ENCODE assay signal across 8 mouse cellular contexts in genomic region chr10:78464201-78464791, GRCm38 (mm10). TPM values are rescaled to one million over a fixed set of nuclear protein-coding genes. Genes with fewer than 3 reads are reported as not detected.
A peak's percentile ranks its signal among the peaks of the same experiment; 100 is the strongest.
DNase-seq lines count a peak whose midpoint lies in the region; ATAC-seq and TF ChIP-seq lines count a peak whose summit lies in the region.

No protein-coding gene starts in this region.

- TF ChIP-seq POLR2A in lung, adult 2 months (IDR thresholded peaks at IDR 0.05; ENCODE audit: borderline replicate concordance, extremely low read depth, low read depth, low read length): no peak
- no peak for TF ChIP-seq POLR2A in bone marrow, adult 2 months (IDR thresholded peaks at IDR 0.05; ENCODE audit: borderline replicate concordance, control insufficient read depth, low read depth, low read length)

- H3K27me3 ChIP-seq in hindbrain, embryonic 10.5 days (ENCODE audit: insufficient read depth, poor library complexity, severe bottlenecking): peaks cover 19% of the 10 kb centered on the region
- peaks cover 28% of the 10 kb centered on the region for H3K27me3 ChIP-seq in midbrain, embryonic 12.5 days

- H3K4me1 ChIP-seq in lung, adult 2 months (ENCODE audit: control insufficient read depth, insufficient read depth, low read length): peaks cover 5% of the 10 kb centered on the region
- peaks cover 1% of the 10 kb centered on the region; the same call in 1 of the 2 replicates for H3K4me1 ChIP-seq in bone marrow, adult 2 months (ENCODE audit: control insufficient read depth, insufficient read depth, low read length)
- H3K4me1 ChIP-seq in hindbrain, embryonic 10.5 days (replicated peaks): peaks cover 44% of the 10 kb centered on the region
- H3K4me1 ChIP-seq in midbrain, embryonic 12.5 days: peaks cover 10% of the 10 kb centered on the region

- WGBS in lung, adult 2 months: 3% methylated on average over 32 of the region's 32 CpGs
- 2% methylated on average over 32 of the region's 32 CpGs for WGBS in bone marrow, adult 2 months
- WGBS in hindbrain, embryonic 10.5 days: 2% methylated on average over 32 of the region's 32 CpGs
- WGBS in midbrain, embryonic 12.5 days: 3% methylated on average over 32 of the region's 32 CpGs

- no peaks in the 10 kb centered on the region for H3K9me3 ChIP-seq in hindbrain, embryonic 10.5 days
- H3K9me3 ChIP-seq in midbrain, embryonic 12.5 days: no peaks in the 10 kb centered on the region

- intact Hi-C loops in gastrocnemius, postnatal 14 days (cut with DNase I; ENCODE audit: low total_unique reads): no loop called here

- H3K4me2 ChIP-seq in midbrain, embryonic 12.5 days (replicated peaks): peak overlapping the region; percentile 99

- ATAC-seq in midbrain, embryonic 12.5 days (ENCODE audit: low FRiP score, low read depth): peak; percentile 48; the same call in 1 of the 2 replicates
- no peak; the same call in 1 of the 2 replicates for ATAC-seq in megakaryocyte-erythroid progenitor cell, adult 5-6 weeks (replicated peaks; ENCODE audit: low FRiP score, low TSS enrichment, poor library complexity, severe bottlenecking)

- no peak for TF ChIP-seq CTCF in lung, adult 2 months (IDR thresholded peaks at IDR 0.05; ENCODE audit: insufficient read depth, low read length)
- TF ChIP-seq CTCF in bone marrow, adult 2 months (IDR thresholded peaks at IDR 0.05; ENCODE audit: control insufficient read depth, insufficient read depth, low read length): no peak

- peak overlapping the region; percentile 96 for H3K4me3 ChIP-seq in lung, adult 2 months (replicated peaks; ENCODE audit: extremely low read depth, low read depth, low read length)
- peak overlapping the region; percentile 83 for H3K4me3 ChIP-seq in bone marrow, adult 2 months (replicated peaks; ENCODE audit: control insufficient read depth, low read depth, low read length)
- peak overlapping the region; percentile 79 for H3K4me3 ChIP-seq in hindbrain, embryonic 10.5 days
- peak overlapping the region; percentile 68 for H3K4me3 ChIP-seq in midbrain, embryonic 12.5 days

- H3K27ac ChIP-seq in bone marrow, adult 2 months (ENCODE audit: control insufficient read depth, insufficient read depth, low read depth, low read length, poor library complexity): peak overlapping the region; percentile 52; the same call in 1 of the 2 replicates
- peak overlapping the region; percentile 83 for H3K27ac ChIP-seq in hindbrain, embryonic 10.5 days
- H3K27ac ChIP-seq in midbrain, embryonic 12.5 days (replicated peaks): no peak overlapping the region

- H3K9ac ChIP-seq in midbrain, embryonic 12.5 days (replicated peaks): peak overlapping the region; percentile 68

- H3K36me3 ChIP-seq in hindbrain, embryonic 10.5 days: no peaks in the 10 kb centered on the region
- H3K36me3 ChIP-seq in midbrain, embryonic 12.5 days: no peaks in the 10 kb centered on the region

- DNase-seq in lung, adult 2 months: no peak
- no peak for DNase-seq in lung, postnatal 10 days
- no peak for DNase-seq in hindbrain, embryonic 10.5 days (ENCODE audit: low spot score)
- no peak for DNase-seq in retina, embryonic 14.5 days (ENCODE audit: low spot score)
- no peak for DNase-seq in gastrocnemius, postnatal 14 days

RNA-seq across cellular contexts. Expression of gene Pdxk, which starts 0.5 kb away (rescaled TPM):
- polyA plus RNA-seq in lung, adult 2 months (2012; rRNA removed): 20.4 and 21.5 TPM in 2 replicates
- 2.2 and 3.3 TPM in 2 replicates for polyA plus RNA-seq in bone marrow, adult 2 months (2011; ENCODE audit: insufficient read depth, insufficient read length, low replicate concordance, missing spikeins)
- 10.0 and 11.1 TPM in 2 replicates for polyA plus RNA-seq in hindbrain, embryonic 10.5 days (2016; fragmentation: Nextera tagmentation; extraction: Ambion mirVana)
- 10.0 and 10.9 TPM in 2 replicates for polyA plus RNA-seq in midbrain, embryonic 12.5 days (2016; fragmentation: Nextera tagmentation; extraction: Ambion mirVana)
- 19.2 and 20.1 TPM in 2 replicates for total RNA-seq in megakaryocyte-erythroid progenitor cell, adult 5-6 weeks (2014; fragmentation: Nextera tagmentation)
- 8.5 and 16.1 TPM in 2 replicates for total RNA-seq in megakaryocyte-erythroid progenitor cell, adult 5-6 weeks (2017)
- 1 to 10 TPM; 4.8 to 6.2 TPM for total RNA-seq in gastrocnemius, postnatal 14 days (2021)

RNA-seq across cellular contexts. Expression of gene Cstb, which starts 38.8 kb away (rescaled TPM):
- 51.9 and 62.7 TPM in 2 replicates for polyA plus RNA-seq in lung, adult 2 months (2012; rRNA removed)
- polyA plus RNA-seq in bone marrow, adult 2 months (2011; ENCODE audit: insufficient read depth, insufficient read length, low replicate concordance, missing spikeins): 41.1 and 77.8 TPM in 2 replicates
- polyA plus RNA-seq in hindbrain, embryonic 10.5 days (2016; fragmentation: Nextera tagmentation; extraction: Ambion mirVana): 117 and 129 TPM in 2 replicates
- polyA plus RNA-seq in midbrain, embryonic 12.5 days (2016; fragmentation: Nextera tagmentation; extraction: Ambion mirVana): 112 and 114 TPM in 2 replicates
- 55.3 and 72.9 TPM in 2 replicates for total RNA-seq in megakaryocyte-erythroid progenitor cell, adult 5-6 weeks (2014; fragmentation: Nextera tagmentation)
- 28.9 and 35.7 TPM in 2 replicates for total RNA-seq in megakaryocyte-erythroid progenitor cell, adult 5-6 weeks (2017)
- 10 to 100 TPM; 18.5 to 21.2 TPM for total RNA-seq in gastrocnemius, postnatal 14 days (2021)

RNA-seq across cellular contexts. Expression of gene Rrp1, which starts 51.5 kb away (rescaled TPM):
- polyA plus RNA-seq in lung, adult 2 months (2012; rRNA removed): 57.4 and 82.5 TPM in 2 replicates
- 80.6 and 132 TPM in 2 replicates for polyA plus RNA-seq in bone marrow, adult 2 months (2011; ENCODE audit: insufficient read depth, insufficient read length, low replicate concordance, missing spikeins)
- 322 and 331 TPM in 2 replicates for polyA plus RNA-seq in hindbrain, embryonic 10.5 days (2016; fragmentation: Nextera tagmentation; extraction: Ambion mirVana)
- polyA plus RNA-seq in midbrain, embryonic 12.5 days (2016; fragmentation: Nextera tagmentation; extraction: Ambion mirVana): 320 and 330 TPM in 2 replicates
- 202 and 217 TPM in 2 replicates for total RNA-seq in megakaryocyte-erythroid progenitor cell, adult 5-6 weeks (2014; fragmentation: Nextera tagmentation)
- 450 and 532 TPM in 2 replicates for total RNA-seq in megakaryocyte-erythroid progenitor cell, adult 5-6 weeks (2017)
- 10 to 100 TPM; 70.5 to 73.9 TPM for total RNA-seq in gastrocnemius, postnatal 14 days (2021)

RNA-seq across cellular contexts. Expression of gene Olfr1358, which starts 52.9 kb away (rescaled TPM):
- polyA plus RNA-seq in lung, adult 2 months (2012; rRNA removed): not detected in 2 replicates
- polyA plus RNA-seq in bone marrow, adult 2 months (2011; ENCODE audit: insufficient read depth, insufficient read length, low replicate concordance, missing spikeins): not detected in 2 replicates
- polyA plus RNA-seq in hindbrain, embryonic 10.5 days (2016; fragmentation: Nextera tagmentation; extraction: Ambion mirVana): not detected in 2 replicates
- not detected in 2 replicates for polyA plus RNA-seq in midbrain, embryonic 12.5 days (2016; fragmentation: Nextera tagmentation; extraction: Ambion mirVana)
- total RNA-seq in megakaryocyte-erythroid progenitor cell, adult 5-6 weeks (2014; fragmentation: Nextera tagmentation): not detected in 2 replicates
- not detected in 2 replicates for total RNA-seq in megakaryocyte-erythroid progenitor cell, adult 5-6 weeks (2017)
- not detected for total RNA-seq in gastrocnemius, postnatal 14 days (2021)
